Mouse (Mus musculus): Measurements from ENCODE around the gene Snx13.

The Snx13 gene

DNA sequence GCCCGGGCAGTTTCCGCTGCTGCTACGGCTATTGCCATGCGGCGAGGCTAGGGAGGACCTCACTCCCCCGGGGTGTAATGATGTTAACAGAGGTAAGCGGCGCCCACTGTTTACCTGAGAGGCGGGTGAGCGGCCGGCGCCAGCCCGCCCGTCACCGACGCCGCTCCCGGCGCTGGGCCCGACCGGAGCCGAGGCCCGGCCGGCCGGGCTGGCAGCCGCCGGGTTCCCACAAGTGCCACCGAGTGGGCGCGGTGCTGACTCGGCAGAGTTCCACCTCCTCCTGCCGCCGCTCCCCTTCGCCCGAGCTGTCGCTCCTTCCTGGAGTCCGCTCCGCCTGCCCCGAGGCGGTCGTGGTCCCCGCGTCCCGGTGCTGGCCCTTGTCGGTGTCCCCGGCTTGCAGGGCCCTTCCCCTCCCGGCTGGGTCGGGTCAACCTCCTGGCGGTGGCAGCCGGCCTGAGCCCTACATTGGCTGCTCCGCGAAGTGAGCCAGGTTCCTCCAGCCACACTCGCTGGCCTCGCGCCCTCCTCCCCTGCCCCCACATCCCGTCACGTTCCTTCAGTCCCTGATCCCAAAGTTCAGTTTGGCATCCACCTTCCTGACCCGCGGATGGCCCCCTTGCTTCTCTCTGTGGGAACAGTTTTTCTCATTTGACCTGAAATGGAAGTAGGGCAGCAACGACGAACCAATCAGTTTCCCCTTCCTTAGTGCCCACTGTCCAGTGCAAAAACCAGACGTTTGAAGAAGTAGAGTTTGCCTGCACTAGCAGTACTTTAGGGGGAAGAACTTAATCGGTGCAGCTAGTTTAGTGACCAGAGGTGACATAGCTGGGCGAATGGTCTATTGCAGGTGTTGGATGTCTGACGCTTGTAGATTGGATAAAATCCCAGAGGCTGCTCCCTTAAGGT, 587 bp downstream of the Snx13 start:
- DNase-seq, result peak; percentile 82 to 90

DNA sequence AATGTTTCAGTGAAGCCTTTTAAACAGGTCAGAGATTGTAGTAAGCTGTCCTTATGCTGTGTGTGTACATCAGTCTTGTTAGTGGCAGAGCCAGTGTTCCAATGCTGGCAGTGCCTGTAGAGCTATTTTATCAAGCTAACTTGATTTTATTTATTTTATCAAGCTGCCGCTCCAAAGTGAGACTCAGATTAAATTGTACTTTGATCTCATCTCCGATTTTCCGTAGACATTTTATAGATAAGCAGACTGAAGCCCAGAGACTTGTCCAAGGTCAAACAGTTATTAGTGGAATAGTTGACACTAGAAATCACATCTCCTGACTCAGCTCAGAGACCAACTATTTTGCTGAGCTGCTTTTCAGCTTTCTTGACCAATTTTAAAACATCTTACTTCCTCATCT, 1.9 kb downstream of the Snx13 start:
- DNase-seq, result no peak

GRCm38 (mm10) chr12:35050501-35050900, 3.5 kb downstream of the Snx13 start:
- no peak for DNase-seq

DNA sequence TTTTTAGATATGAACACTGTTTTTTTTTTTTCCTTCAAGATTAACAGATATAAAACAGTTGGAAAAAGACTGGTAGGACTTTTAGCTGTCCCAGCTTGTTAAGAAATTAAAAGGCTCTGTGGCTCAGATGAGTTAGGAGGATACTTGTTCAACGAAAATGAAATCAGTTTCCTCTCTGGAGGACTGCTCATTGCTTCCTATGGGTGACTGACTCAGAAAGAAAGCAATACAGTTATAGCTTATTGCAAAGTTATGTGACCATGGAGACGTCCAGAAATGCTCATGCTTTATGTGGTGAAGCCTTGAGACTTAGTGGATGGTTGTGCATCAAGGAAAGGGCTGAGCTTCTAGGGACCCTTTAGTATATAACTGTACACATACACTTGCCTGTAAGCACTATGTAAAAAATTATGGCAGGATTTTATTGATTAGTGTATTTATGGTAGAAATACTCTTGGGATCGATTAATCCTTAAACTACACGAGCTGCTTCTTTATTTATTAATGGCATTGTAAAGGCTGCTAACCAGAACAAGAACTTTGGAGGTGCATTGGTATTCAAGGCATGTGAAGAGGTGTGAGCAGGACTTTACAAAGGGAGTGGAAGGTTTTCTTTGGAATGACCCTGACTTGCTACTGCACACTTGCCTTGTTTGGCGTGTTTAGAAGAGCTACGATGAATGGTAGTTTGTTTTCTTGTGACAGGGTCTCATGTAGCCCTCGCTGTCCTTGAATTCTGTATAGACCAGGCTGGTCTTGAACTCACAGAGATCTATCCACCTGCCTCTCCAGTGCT, 4.2 kb downstream of the Snx13 start:
- no peak for DNase-seq

- DNase-seq, result no peak
Observed at GRCm38 (mm10) chr12:35054420-35054819, 7.4 kb downstream of the Snx13 start.

DNA sequence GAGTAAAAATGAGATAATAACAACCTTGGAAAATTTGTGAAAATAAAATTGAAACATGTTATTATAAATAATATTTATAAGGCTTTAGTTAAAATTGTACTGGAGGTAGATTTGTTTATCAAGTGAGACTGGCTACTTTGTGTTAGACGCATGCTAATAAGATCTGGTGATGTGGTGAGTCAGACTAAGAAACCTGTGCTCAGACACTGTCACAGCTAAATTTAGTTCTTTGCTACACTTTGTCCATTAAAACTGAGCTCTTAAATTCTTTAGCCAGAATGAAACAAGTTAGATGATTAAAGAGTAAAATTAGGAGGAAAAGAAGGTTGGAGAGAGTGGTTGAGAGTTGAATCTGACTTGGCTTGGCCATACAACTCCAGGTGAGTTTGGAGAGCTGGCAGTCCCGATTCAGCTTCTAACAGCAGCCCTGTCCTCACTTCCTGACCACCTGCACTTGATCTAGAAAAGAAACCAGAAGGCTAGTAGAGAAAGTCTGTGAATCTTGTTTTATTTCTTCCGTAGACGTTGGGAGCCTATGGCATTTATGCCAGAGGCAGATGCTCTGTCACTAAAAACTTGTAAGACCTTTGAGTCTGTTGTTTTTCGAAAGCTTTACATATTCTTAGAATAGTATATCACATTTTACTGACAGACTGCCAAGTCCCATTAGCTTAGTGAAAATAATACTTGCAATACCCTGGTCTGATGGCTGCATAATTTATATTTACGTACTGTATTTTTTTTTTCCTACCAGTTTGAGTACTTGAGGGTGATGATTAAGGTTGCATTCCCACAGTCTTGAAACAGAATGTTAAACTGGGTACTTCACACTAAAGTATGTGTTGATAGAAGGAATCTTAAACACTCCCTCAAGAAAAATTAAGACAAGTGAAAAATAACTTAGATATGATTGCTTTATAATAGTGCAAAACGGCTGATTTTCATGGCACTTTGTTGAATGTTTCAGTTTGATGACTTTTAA, 8.4 kb downstream of the Snx13 start:
- DNase-seq, result no peak

DNA sequence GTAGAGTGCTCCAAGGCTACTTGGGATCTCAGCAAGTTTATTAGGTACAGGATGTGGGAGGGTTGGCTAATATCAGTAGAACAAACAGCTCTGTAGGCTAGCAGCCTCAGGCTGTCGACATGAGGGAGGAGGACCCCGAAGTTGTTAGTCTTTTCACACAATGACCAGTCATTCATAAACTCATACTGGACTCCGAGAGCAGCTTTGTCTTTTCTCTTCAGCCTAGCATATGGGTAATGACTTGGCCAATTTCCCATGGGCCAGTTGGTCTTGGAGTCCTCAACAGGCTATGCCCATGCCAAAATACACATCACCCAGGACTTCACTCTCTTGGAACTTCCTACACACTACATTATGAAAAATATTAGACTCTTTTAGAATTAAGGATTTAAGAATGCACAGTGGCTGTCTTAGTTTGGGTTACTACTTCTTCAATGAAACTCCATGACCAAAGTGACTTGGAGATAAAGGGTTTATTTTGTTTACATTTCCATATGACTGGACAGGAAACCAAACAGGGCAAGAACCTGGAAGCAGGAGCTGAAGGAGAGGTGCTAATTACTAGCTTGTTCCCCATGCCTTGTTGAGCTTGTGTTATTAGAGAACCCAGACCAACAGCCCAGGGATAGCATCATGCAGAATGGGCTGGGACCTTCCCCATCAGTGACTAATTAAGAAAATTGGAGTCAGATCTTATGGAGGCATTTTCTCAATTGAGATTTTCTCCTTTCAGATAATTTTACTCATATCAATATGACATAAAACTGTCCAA, 16.9 kb downstream of the Snx13 start:
- DNase-seq, result no peak

- no peak for DNase-seq
Observed at GRCm38 (mm10) chr12:35067621-35068020, 20.6 kb downstream of the Snx13 start.

DNA sequence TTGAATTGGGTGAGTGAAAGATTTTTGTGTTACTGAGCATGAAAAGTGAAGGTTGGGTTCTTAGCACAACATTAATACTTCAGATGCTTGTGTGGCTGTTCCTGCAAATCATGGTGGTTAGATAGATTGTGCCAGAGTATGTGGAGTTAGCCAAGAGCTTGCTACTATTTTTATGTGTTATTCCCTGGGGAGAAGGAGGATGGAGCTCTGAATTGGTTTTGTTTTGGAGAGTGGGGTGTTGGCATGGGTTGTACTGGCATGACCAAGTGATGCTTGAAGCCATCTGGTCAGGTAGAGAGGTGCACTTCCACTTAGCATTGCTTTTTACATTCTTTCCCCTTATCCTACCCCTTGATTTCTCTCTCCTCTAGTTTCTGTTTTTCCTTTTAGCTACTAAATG, 24.4 kb downstream of the Snx13 start:
- DNase-seq, result no peak

DNA sequence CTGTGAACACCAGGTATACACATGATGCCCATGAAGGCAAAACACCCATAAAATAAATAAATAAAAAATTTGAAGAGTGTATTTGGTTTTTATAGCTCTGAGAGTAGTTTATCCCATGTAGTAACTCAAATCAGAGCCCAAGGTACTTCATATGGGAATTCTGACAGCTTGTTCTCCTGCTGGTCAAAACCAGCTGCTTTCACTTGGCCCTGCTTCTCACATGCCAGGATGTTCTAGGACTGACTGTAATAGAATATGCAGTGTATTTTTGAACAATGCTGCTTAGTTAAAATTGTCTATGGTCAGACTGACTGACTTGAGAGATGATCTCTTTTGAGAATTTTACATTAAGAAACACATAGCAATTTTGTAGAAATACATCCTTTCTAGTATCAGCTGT, 25.2 kb downstream of the Snx13 start:
- DNase-seq, result no peak

DNA sequence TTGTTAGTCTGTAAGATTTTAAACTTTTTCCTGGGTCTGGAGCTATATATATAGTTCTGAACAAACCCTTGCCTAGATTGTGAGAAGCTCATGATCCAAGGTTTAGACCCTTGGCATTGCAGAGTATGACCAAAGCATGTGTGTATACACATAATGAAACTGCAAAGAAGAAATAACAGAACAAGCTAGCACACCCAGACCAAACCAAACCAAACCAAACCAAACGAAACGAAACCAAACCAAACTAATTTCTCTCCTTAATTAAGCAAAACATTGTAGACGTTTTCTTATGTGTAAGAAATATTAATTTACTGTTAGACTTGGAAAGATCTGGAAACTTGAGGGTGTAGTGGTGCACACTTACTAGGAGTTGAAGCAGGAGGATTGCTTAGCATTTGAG, 29.0 kb downstream of the Snx13 start:
- no peak for DNase-seq

GRCm38 (mm10) chr12:35123549-35123948, 76.6 kb downstream of the Snx13 start:
- DNase-seq, result peak in 1 of 2 experiments; percentile 5

DNA sequence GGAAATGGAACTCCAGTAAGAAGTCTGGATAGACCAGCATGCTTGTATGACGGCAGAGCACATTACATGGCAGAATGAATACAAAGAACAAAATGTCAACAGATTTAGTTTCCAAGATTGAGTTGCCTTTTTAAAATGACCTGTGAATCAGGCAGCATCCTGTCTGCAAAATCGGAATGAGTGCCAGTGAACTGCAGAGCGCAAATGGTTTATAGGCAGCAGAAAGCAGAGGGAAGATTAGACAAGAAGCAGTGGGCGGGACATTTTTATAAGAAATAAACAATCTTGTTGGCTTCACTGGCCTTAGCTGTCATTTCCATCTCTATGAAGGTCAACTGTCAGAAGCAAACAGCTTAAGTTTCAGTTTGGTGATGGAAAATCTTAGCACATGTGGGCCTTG, 106.2 kb downstream of the Snx13 start:
- DNase-seq, result no peak

- no peak for DNase-seq
Observed at GRCm38 (mm10) chr12:35154149-35154548, 107.2 kb downstream of the Snx13 start.

GRCm38 (mm10) chr12:35157237-35157636, 110.3 kb downstream of the Snx13 start:
- DNase-seq, result no peak

DNA sequence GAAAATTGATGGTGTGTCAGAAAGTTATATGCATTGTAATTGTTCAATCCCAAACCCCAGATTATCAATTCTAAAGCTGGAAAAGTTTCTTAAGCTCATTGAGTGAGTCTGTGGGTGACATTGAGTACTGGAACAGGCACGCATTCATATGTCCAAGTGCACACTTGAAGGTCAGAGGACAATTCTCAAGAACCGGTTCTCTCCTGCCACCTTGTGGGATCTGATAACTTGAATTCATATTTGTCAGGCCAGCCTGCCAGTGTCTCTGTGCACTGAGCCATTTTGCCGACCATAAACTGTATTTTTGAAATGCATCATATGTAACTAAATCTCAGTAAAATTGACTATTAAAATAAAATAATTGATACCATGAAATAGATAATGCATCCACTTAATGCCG, 114.7 kb downstream of the Snx13 start:
- DNase-seq, result peak in 1 of 2 experiments; percentile 18

- DNase-seq, result no peak
Observed at GRCm38 (mm10) chr12:35170275-35170674, 123.3 kb downstream of the Snx13 start.

GRCm38 (mm10) chr12:35175938-35176337, 129.0 kb downstream of the Snx13 start:
- DNase-seq, result no peak

DNA sequence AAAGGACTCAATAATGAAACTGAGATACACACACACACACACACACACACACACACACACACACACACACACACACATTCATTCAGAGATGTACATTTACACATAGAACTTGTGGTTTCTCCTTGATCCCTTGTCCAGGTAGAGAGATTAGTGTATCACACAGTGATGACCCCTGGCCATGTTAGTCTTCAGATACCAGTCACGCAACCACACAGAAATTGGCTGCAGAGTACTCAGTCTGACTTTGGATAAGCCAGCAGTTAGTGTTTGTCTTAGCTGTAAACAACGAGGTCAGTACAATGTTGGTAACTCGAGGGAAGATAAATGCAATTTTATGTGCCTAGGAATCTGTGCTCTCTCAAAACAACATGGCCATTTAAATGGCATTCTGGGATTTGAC, 129.6 kb downstream of the Snx13 start:
- no peak for DNase-seq

- peak; percentile 68 to 92 for DNase-seq
Observed at GRCm38 (mm10) chr12:35182675-35183074, 135.7 kb downstream of the Snx13 start.

DNA sequence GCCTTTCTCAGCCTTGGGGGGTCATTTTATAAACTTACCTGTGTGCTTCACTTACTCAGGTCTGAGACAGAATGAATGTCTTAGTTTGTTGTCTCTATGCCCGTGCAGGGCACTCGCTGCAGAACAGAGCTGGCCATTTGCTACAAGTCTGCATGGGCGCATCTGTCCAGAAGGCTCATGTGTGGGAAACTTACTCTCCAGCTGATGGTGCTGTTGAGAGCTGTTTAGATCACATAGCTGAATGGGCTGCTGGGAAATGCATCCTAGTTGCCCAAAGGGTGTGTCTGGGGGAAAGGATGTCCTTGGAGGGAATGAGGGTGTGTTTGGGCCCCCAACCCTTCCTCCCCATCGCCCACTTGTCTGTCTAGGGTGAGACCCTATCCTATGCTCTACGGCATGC, 137.3 kb downstream of the Snx13 start:
- no peak for DNase-seq

Data from kidney, postnatal 36 days (tissue).